Mouse (Mus musculus) forebrain, embryonic 11.5 days (tissue): Measurements from ENCODE around the gene Gsdmc4. TPM values are rescaled to one million over a fixed set of nuclear protein-coding genes. Genes with fewer than 3 reads are reported as not detected.
A peak's percentile ranks its signal among the peaks of the same experiment; 100 is the strongest.
"Not testable (repeated sequence)": the region's sequence is repeated elsewhere in the genome, so short reads cannot be mapped to it uniquely, and the experiment has no call there.

Experiments
- ATAC-seq: fragments of 200-750 bp; cut with Nextera tagmentation; replicated peaks from 2 replicates; pipeline ENCODE4 v1.8.0; 2017; ENCODE audit warnings: moderate TSS enrichment; ENCODE audit not compliant: low FRiP score
- DNase-seq: peaks from one replicate; pipeline ENCODE4 v3.0.0-alpha.2; 2017; ENCODE audit warnings: low spot score
- H3K27ac ChIP-seq: fragments of 300-500 bp; sonication (generic); 2 replicates; pipeline ENCODE4 v1.5.1; 2014; ENCODE audit warnings: low read depth, low read length
- H3K27me3 ChIP-seq: fragments of 300-500 bp; sonication (generic); 2 replicates; pipeline ENCODE4 v1.6.1; 2014; ENCODE audit warnings: mild to moderate bottlenecking, low read length, mixed read lengths; ENCODE audit not compliant: control insufficient read depth, insufficient read depth
- H3K36me3 ChIP-seq: fragments of 300-500 bp; sonication (generic); 2 replicates; pipeline ENCODE4 v1.6.1; 2014; ENCODE audit warnings: mild to moderate bottlenecking, low read length, moderate library complexity, mixed read lengths; ENCODE audit not compliant: control insufficient read depth, insufficient read depth
- H3K4me1 ChIP-seq: fragments of 300-500 bp; sonication (generic); replicated peaks from 2 replicates; pipeline ENCODE4 v1.6.1; 2014; ENCODE audit warnings: low read length, mixed read lengths; ENCODE audit not compliant: control insufficient read depth, insufficient read depth
- H3K4me2 ChIP-seq: fragments of 300-500 bp; sonication (generic); 2 replicates; pipeline ENCODE4 v1.6.1; 2014; ENCODE audit warnings: low read depth, mild to moderate bottlenecking, low read length, moderate library complexity, mixed read lengths; ENCODE audit not compliant: severe bottlenecking
- H3K4me3 ChIP-seq: fragments of 300-500 bp; sonication (generic); 2 replicates; pipeline ENCODE4 v1.5.1; 2014; ENCODE audit warnings: low read depth, low read length
- H3K9ac ChIP-seq: fragments of 300-500 bp; sonication (generic); 2 replicates; pipeline ENCODE4 v1.6.1; 2014; ENCODE audit warnings: low read length
- H3K9me3 ChIP-seq: fragments of 300-500 bp; sonication (generic); 2 replicates; pipeline ENCODE4 v1.6.1; 2016; ENCODE audit warnings: low read length, mixed read lengths; ENCODE audit not compliant: control insufficient read depth
- WGBS: fragments of 180-500 bp; shearing (Covaris S2); extraction: QIAGEN DNeasy Blood & Tissue Kit; methylation state at CpG from one replicate; pipeline ENCODE4 v1.1.7; 2014; 5-methylcytosine and 5-hydroxymethylcytosine counted together
- polyA plus RNA-seq: library from polyadenylated mRNA; unstranded; fragments of >200 nt; fragmentation: Nextera tagmentation; extraction: Ambion mirVana; gene quantifications from 2 replicates; pipeline ENCODE4 v1.2.1, GENCODE M21; 2014

Gsdmc4 gene
- polyA plus RNA-seq, 1 experiment from 2014 or later: not detected

DNA sequence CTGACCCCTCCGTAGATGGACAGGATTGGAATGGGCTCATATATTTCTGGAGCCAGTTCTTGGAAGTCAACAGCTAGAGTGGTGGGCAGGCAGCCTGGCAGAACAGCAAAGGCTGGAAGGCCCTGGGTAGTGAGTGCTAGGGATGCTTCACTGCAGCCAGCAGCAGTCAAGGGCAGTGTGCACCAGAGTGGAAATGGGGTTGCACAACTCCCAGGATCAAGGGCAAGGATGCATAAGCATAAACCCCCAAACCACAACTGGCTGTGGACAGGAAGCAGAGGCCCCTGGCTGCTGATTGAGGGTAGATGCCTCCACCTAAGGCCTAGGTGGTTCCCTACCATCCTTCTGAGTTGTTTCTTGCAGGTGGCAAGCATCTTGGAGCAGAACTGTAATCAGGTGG is 12.4 kb upstream of the Gsdmc4 start:
- WGBS: 92% methylated on average over 1 of the region's 1 CpGs
- Histone ChIP-seq H3K9ac (no peak overlapping the region), H3K4me1 (no peaks in the 10 kb centered on the region), H3K36me3 (no peaks in the 10 kb centered on the region), H3K27me3 (no peaks in the 10 kb centered on the region), H3K27ac (no peak overlapping the region), H3K4me3 (no peak overlapping the region), H3K9me3 (no peaks in the 10 kb centered on the region), H3K4me2 (no peak overlapping the region)
- ATAC-seq: no peak
- DNase-seq: no peak

DNA sequence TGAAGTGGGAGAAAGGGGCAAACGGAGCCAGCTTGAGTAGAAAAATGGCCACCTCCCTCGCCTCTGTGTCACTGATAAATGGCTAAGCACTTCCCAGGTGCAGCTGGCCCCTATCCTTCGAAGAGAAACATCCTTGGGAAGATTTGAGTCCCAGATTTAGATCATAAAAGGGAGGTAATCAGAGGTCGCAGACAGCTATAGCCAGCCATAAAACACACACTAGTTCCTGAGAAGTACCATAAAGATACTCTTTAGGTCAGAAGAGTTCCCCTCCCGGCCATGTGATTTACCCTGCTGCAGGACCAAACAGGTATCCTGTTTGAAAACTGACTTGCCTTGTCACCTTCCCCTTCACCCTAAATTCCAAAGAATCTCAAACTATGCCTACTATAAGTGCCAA is 9.5 kb upstream of the Gsdmc4 start:
- H3K27ac ChIP-seq, H3K9ac ChIP-seq, H3K4me3 ChIP-seq, DNase-seq, H3K36me3 ChIP-seq, ATAC-seq, H3K27me3 ChIP-seq, H3K4me2 ChIP-seq, H3K4me1 ChIP-seq, H3K9me3 ChIP-seq: not testable (repeated sequence)
- 80% methylated on average over 2 of the region's 5 CpGs for WGBS

DNA sequence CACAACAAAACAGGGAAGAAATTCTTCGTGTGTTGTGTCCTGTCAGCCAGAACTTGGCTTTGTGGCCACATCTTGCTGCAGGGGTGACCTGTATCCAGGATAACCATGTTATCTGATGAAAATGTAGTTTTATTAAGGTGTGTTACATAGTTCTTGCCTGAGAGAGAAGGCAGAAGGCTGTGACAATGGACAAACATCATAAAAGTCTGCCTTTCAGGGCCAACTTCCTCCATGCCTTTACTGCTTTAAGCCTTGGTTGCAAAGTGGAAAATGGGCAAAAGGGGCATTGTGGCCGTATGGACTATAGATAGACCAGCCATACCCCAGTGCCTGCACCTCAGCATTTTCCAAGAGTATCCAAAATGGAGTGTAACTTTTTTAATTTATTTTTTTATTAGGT is 7.6 kb upstream of the Gsdmc4 start:
- not testable (repeated sequence) for H3K4me2 ChIP-seq, H3K27me3 ChIP-seq, H3K4me3 ChIP-seq, H3K9ac ChIP-seq, H3K9me3 ChIP-seq, H3K4me1 ChIP-seq, H3K36me3 ChIP-seq, H3K27ac ChIP-seq, ATAC-seq, DNase-seq
- WGBS: 70% methylated on average over 1 of the region's 2 CpGs

DNA sequence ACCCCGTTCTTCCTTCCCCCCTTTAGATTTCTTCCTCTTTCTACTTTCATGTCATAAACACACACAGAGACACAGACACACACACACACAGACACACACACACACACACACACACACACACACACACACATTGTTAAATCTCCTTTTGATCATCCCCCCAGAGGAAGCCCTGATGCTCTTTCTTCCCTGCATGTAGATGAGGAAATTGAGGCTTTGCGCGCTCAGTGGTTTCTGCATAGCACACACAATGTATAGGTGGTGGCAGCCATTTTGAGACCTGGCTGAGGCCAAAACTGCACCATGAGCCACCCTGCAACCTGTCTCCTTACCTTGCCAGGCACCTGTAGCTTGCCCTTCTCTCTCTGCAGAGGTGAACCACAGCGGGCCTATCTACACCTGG is 4.5 kb upstream of the Gsdmc4 start:
- ATAC-seq, H3K36me3 ChIP-seq, DNase-seq, H3K4me1 ChIP-seq, H3K4me2 ChIP-seq, H3K9me3 ChIP-seq, H3K27me3 ChIP-seq, H3K27ac ChIP-seq, H3K9ac ChIP-seq, H3K4me3 ChIP-seq: not testable (repeated sequence)
- WGBS: 87% methylated on average over 3 of the region's 4 CpGs

DNA sequence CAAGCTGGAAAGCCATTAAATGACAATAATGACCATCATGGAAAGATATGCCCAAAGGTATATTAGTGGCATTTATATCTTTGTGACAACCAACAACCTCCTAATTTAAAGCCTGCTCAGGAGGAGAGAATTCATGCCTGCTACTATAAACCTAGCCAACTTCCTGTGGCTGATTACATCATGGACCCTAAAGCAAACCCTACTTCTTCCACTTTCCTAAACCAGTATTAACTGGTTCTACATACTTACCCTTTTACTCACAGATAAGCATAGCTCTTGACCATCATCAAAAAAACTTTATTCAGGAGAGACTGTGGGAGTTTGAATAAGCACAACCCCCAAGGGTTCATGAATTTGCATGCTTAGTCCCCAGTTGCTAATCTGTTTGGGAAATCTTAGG is 2.2 kb downstream of the Gsdmc4 start:
- H3K9me3 ChIP-seq, DNase-seq, H3K4me2 ChIP-seq, H3K36me3 ChIP-seq, H3K27me3 ChIP-seq, ATAC-seq, H3K4me1 ChIP-seq, H3K9ac ChIP-seq, H3K27ac ChIP-seq, H3K4me3 ChIP-seq: not testable (repeated sequence)

DNA sequence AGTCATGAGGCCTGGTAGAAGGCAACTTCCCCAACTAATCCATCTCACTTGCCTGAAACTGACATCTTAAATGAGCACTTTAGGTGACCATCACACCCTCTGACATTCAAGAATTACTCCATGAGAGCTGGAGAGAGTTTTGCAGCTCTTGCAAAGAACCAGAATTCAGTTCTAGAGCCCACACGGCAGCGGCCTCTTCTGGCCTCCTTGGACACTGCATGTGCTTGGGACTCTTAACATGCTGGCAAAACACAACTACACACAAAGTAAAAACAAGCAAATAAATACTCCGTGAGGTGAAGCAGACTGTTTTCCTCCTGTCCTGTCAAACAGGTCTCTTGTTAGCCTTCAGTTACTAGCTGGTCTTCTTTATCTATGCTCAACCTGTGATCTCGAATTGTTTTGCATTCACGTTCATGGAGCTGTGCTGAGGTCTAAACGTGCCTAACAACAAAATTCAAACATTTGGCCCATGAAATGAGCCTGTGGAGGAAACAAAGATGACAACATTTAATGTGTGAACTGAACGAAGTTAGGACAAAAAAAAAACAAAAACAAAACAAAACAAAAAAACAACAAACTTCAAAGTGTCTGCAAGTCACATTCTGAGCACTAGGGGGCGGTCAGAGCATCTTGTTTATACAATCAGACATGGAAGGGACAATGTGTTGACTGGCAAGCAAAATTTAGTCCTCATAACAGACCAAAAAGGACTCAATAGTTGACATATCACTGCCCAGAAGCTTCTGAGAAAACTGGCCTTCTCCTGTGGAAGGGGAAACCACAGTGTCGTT is 16.3 kb downstream of the Gsdmc4 start:
- H3K4me1 ChIP-seq, H3K4me2 ChIP-seq, H3K27me3 ChIP-seq, H3K4me3 ChIP-seq, H3K9me3 ChIP-seq, H3K27ac ChIP-seq, H3K9ac ChIP-seq, H3K36me3 ChIP-seq, ATAC-seq: not testable (repeated sequence)
- peak; percentile 55 for DNase-seq
- WGBS: 37% methylated on average over 9 of the region's 9 CpGs

DNA sequence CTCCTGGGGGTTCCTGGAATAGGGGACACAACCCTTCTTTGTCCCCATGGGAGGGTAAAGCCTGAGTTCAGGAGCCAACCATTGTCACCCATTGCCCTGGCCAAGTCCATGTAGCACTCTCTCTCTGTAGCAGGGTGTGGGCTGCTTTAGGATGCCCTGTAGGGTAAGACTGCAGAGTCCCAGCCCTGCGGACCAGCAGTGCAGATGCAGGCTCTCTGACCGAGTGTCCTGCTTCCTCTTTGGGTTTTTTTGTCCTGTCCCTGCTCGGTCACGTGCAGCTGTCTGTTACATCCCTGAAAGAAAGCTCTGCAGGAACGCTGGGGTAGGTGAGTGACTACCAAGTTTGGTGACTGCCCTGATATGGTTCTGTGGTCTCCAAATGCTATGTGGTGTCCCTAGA is 23.7 kb downstream of the Gsdmc4 start:
- H3K36me3 ChIP-seq, H3K9me3 ChIP-seq, H3K4me3 ChIP-seq, DNase-seq, H3K4me2 ChIP-seq, ATAC-seq, H3K9ac ChIP-seq, H3K4me1 ChIP-seq, H3K27me3 ChIP-seq, H3K27ac ChIP-seq: not testable (repeated sequence)
- 70% methylated on average over 4 of the region's 5 CpGs for WGBS

DNA sequence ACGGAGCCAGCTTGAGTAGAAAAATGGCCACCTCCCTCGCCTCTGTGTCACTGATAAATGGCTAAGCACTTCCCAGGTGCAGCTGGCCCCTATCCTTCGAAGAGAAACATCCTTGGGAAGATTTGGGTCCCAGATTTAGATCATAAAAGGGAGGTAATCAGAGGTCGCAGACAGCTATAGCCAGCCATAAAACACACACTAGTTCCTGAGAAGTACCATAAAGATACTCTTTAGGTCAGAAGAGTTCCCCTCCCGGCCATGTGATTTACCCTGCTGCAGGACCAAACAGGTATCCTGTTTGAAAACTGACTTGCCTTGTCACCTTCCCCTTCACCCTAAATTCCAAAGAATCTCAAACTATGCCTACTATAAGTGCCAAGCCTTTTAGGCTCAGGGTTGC is 24.1 kb downstream of the Gsdmc4 start:
- H3K9ac ChIP-seq, H3K4me2 ChIP-seq, DNase-seq, H3K36me3 ChIP-seq, ATAC-seq, H3K9me3 ChIP-seq, H3K4me3 ChIP-seq, H3K27ac ChIP-seq, H3K4me1 ChIP-seq, H3K27me3 ChIP-seq: not testable (repeated sequence)
- no CpG with 5 or more reads among the region's 5 CpGs for WGBS

DNA sequence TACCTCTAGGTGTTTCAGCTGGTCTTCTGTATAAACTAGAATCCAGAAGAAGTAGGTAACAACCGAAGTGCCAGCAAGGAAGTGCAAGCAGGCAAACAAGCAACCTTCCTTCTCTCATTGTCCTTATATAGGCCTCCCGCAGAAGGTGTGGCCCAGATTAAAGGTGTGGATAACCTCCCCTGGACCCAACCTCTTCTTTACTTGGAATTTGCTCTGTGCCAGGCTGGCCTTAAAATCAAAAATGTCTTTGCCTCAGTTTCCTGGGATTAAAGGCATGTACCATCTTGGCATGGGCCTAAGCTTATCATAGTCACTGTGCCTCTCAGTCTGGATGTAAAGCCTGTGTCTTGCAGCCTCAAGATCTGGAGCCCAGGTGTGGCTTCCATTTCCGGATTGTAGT is 33.6 kb downstream of the Gsdmc4 start, which contains the start of gene Gsdmc3:
TSS of gene Gsdmc3 (minus strand) at position 101 of the 400 bp plus-strand sequence.
- H3K9me3 ChIP-seq, H3K27ac ChIP-seq, H3K4me2 ChIP-seq, H3K36me3 ChIP-seq, ATAC-seq, H3K4me1 ChIP-seq, H3K4me3 ChIP-seq, DNase-seq, H3K27me3 ChIP-seq, H3K9ac ChIP-seq: not testable (repeated sequence)
- WGBS: 89% methylated on average over 1 of the region's 3 CpGs
